Mouse (Mus musculus): ENCODE measurements around the gene Cdk11b. TPM values are rescaled to one million over a fixed set of nuclear protein-coding genes. Genes with fewer than 3 reads are reported as not detected.
"Not testable (repeated sequence)": the region's sequence is repeated elsewhere in the genome, so short reads cannot be mapped to it uniquely, and the experiment has no call there.

Gene Cdk11b
- polyA plus RNA-seq, 1 experiment from 2014 or later, result 84.0 TPM

DNA sequence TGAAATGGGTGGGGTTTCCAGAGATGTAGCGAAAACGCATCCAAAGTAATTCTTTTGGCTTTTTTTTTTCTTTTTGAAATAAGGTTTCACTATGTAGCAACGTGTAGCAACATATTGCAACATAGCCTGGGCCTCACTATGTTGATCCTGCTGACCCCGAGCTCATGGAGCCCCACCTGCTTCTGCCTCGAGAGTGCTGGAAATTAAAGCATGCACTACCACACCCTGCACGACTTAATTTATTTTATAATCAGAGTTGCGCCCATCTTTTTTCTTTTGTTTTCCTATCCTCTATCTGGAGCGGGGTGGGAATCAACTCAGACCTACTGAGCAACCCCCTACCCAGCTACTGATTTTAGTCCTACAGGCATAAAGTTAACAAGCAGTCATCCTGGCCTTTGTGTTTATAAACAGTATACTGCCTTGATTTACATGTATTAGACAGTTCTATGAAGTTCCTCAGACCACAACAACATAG is 45.0 kb downstream of the Cdk11b start:
- ATAC-seq (replicated peaks; ENCODE audit: low FRiP score), result peak; percentile 55
- H3K4me1 ChIP-seq (replicated peaks; ENCODE audit: control insufficient read depth, insufficient read depth, low read length), result no peaks in the 10 kb centered on the region; the same call in 1 of the 2 replicates
- no peak for DNase-seq (ENCODE audit: low spot score)
- H3K4me3 ChIP-seq (ENCODE audit: low read depth, low read length), result peak overlapping the region; percentile 79
- 0 out of 2 replicates have a peak overlapping the region, but pooled peaks have one; percentile 35 for H3K9ac ChIP-seq (ENCODE audit: low read length)
- under 1% methylated on average over 8 of the region's 8 CpGs for WGBS
- H3K4me2 ChIP-seq (ENCODE audit: low read depth, low read length, severe bottlenecking), result peak overlapping the region; percentile 91
- no peak overlapping the region for H3K27ac ChIP-seq (ENCODE audit: low read depth, low read length)
- H3K27me3 ChIP-seq (ENCODE audit: control insufficient read depth, insufficient read depth, low read length), result no peaks in the 10 kb centered on the region
- H3K9me3 ChIP-seq (ENCODE audit: control insufficient read depth, low read length), result no peaks in the 10 kb centered on the region
- H3K36me3 ChIP-seq (ENCODE audit: control insufficient read depth, insufficient read depth, low read length), result no peaks in the 10 kb centered on the region

GRCm38 (mm10) chr4:155670236-155670635 is 45.6 kb downstream of the Cdk11b start:
- not testable (repeated sequence) for H3K9me3 ChIP-seq (ENCODE audit: control insufficient read depth, low read length); H3K4me1 ChIP-seq (replicated peaks; ENCODE audit: control insufficient read depth, insufficient read depth, low read length); H3K9ac ChIP-seq (ENCODE audit: low read length); H3K27ac ChIP-seq (ENCODE audit: low read depth, low read length); H3K27me3 ChIP-seq (ENCODE audit: control insufficient read depth, insufficient read depth, low read length); ATAC-seq (replicated peaks; ENCODE audit: low FRiP score); H3K4me3 ChIP-seq (ENCODE audit: low read depth, low read length); H3K36me3 ChIP-seq (ENCODE audit: control insufficient read depth, insufficient read depth, low read length); DNase-seq (ENCODE audit: low spot score); H3K4me2 ChIP-seq (ENCODE audit: low read depth, low read length, severe bottlenecking)
- WGBS, result 59% methylated on average over 4 of the region's 4 CpGs

GRCm38 (mm10) chr4:155672082-155672481 is 47.4 kb downstream of the Cdk11b start:
- no peak for DNase-seq (ENCODE audit: low spot score)
- Histone ChIP-seq H3K9ac (ENCODE audit: low read length) (no peak overlapping the region), H3K4me3 (ENCODE audit: low read depth, low read length) (no peak overlapping the region), H3K27ac (ENCODE audit: low read depth, low read length) (no peak overlapping the region), H3K9me3 (ENCODE audit: control insufficient read depth, low read length) (no peaks in the 10 kb centered on the region), H3K27me3 (ENCODE audit: control insufficient read depth, insufficient read depth, low read length) (no peaks in the 10 kb centered on the region), H3K36me3 (ENCODE audit: control insufficient read depth, insufficient read depth, low read length) (no peaks in the 10 kb centered on the region), H3K4me2 (ENCODE audit: low read depth, low read length, severe bottlenecking) (no peak overlapping the region), H3K4me1 (replicated peaks; ENCODE audit: control insufficient read depth, insufficient read depth, low read length) (no peaks in the 10 kb centered on the region; the same call in 1 of the 2 replicates)
- no peak for ATAC-seq (replicated peaks; ENCODE audit: low FRiP score)
- 66% methylated on average over 2 of the region's 2 CpGs for WGBS

DNA sequence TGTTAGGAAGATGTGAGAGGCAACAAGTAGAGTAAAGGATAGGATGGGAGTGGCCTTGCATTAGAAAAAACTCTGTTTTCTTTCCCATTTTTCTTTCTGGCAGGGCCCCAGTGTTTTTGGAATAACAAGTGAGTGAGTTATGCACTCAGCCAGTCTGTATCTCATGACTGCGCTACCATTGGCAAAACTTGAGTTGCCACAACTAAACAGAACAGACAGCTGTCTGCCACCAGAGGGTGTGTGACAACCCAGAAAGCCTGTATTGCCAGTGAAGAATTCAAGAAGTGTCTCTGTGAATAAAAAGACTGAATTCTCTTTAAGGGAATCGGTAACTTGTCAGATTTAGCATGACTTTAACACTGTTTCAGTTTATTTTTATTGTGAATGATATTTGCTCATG is 51.3 kb downstream of the Cdk11b start:
- H3K27ac ChIP-seq (ENCODE audit: low read depth, low read length), result no peak overlapping the region
- no peak overlapping the region for H3K9ac ChIP-seq (ENCODE audit: low read length)
- no peaks in the 10 kb centered on the region for H3K36me3 ChIP-seq (ENCODE audit: control insufficient read depth, insufficient read depth, low read length)
- no peaks in the 10 kb centered on the region for H3K27me3 ChIP-seq (ENCODE audit: control insufficient read depth, insufficient read depth, low read length)
- 85% methylated on average over 2 of the region's 2 CpGs for WGBS
- no peak overlapping the region for H3K4me2 ChIP-seq (ENCODE audit: low read depth, low read length, severe bottlenecking)
- ATAC-seq (replicated peaks; ENCODE audit: low FRiP score) (no peak), DNase-seq (ENCODE audit: low spot score) (no peak)
- no peaks in the 10 kb centered on the region for H3K9me3 ChIP-seq (ENCODE audit: control insufficient read depth, low read length)
- no peak overlapping the region for H3K4me3 ChIP-seq (ENCODE audit: low read depth, low read length)
- no peaks in the 10 kb centered on the region for H3K4me1 ChIP-seq (replicated peaks; ENCODE audit: control insufficient read depth, insufficient read depth, low read length)

DNA sequence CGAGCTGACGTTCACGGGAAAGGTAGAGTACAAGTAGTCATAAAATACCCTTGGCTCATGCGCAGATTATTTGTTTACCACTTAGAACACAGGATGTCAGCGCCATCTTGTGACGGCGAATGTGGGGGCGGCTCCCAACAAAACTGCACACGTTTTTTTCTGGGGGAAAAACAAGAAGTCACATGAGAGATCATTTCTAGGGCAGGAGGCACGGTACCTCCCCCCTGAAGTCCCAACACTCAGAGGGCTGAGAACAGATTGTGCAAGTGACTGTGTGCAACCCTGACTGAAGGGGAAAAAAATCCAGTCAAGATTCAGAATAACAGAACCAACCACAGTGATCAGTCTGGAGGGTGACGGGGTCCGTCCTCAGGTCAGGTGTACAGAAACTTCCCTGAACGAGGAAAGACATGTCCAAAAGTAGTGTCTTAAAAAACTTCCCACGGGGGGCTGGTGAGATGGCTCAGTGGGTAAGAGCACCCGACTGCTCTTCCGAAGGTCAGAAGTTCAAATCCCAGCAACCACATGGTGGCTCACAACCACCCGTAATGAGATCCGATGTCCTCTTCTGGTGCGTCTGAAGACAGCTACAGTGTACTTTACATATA is 59.1 kb downstream of the Cdk11b start:
- not testable (repeated sequence) for H3K4me2 ChIP-seq (ENCODE audit: low read depth, low read length, severe bottlenecking); ATAC-seq (replicated peaks; ENCODE audit: low FRiP score); H3K4me3 ChIP-seq (ENCODE audit: low read depth, low read length); DNase-seq (ENCODE audit: low spot score); H3K4me1 ChIP-seq (replicated peaks; ENCODE audit: control insufficient read depth, insufficient read depth, low read length); H3K9ac ChIP-seq (ENCODE audit: low read length); H3K9me3 ChIP-seq (ENCODE audit: control insufficient read depth, low read length); H3K27me3 ChIP-seq (ENCODE audit: control insufficient read depth, insufficient read depth, low read length); H3K36me3 ChIP-seq (ENCODE audit: control insufficient read depth, insufficient read depth, low read length); H3K27ac ChIP-seq (ENCODE audit: low read depth, low read length)
- WGBS, result 92% methylated on average over 16 of the region's 19 CpGs

- H3K27me3 ChIP-seq (ENCODE audit: control insufficient read depth, insufficient read depth, low read length); H3K4me1 ChIP-seq (replicated peaks; ENCODE audit: control insufficient read depth, insufficient read depth, low read length); ATAC-seq (replicated peaks; ENCODE audit: low FRiP score); H3K36me3 ChIP-seq (ENCODE audit: control insufficient read depth, insufficient read depth, low read length); H3K4me3 ChIP-seq (ENCODE audit: low read depth, low read length); H3K9me3 ChIP-seq (ENCODE audit: control insufficient read depth, low read length); H3K4me2 ChIP-seq (ENCODE audit: low read depth, low read length, severe bottlenecking); H3K27ac ChIP-seq (ENCODE audit: low read depth, low read length); DNase-seq (ENCODE audit: low spot score); H3K9ac ChIP-seq (ENCODE audit: low read length): not testable (repeated sequence)
- 83% methylated on average over 4 of the region's 4 CpGs for WGBS
Observed at GRCm38 (mm10) chr4:155687764-155688163, 63.1 kb downstream of the Cdk11b start.

DNA sequence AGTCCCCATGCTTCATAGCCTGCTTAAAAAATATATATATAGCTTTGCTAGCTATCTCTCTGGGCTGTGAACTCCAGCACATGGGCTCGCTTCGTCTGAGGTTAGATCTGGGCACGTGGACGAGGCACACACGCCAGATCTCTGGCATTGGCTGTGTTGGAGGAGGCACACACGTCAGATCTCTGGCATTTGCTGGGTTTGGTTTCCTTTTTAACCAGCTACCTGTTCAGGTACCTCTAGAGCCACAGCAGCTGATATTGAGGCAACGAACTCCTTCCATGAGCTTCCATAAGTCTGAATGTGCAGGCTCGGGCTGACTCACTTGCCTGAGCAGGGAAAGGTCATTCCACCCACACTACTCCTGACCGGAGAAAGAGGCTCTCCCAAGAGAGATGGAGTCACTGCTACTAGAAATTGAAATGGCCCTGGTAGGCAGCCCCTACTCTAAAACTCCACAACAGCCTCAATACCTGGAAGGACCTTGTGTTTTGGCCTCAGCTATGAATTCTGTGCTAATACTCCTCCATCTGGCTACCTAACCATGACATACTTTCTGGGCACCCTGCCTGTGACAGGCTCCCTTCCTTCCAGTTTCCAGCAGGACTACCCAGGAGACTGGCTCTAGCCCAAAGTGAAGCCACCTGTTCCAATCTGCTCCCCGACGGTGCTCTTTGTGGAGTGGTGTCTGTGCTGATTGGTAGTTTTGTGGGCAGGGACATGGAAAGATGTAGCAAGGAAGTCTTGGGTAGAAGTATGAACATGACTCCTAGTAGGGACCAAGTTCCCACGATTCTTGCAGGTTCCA is 66.1 kb downstream of the Cdk11b start:
- Histone ChIP-seq H3K27me3 (ENCODE audit: control insufficient read depth, insufficient read depth, low read length) (peaks cover 6% of the 10 kb centered on the region; the same call in 1 of the 2 replicates), H3K4me2 (ENCODE audit: low read depth, low read length, severe bottlenecking) (no peak overlapping the region)
- 86% methylated on average over 12 of the region's 12 CpGs for WGBS

DNA sequence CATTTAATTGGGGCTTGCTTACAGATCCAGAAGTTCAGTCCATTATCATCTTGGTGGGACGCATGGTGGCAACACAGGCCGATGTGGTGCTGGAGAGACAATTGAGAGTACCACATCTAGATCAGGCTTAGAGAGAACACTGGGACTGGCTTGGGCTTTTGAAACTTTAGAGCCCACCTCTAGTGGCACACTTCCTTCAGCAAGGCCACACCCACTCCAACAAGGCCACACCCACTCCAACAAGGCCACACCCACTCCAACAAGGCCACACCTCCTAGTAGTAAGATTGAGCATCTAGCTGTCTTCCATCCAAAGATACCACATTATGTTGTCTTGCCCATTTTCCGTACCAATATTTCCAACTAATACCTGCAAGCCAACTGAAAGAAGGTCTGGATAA is 67.8 kb downstream of the Cdk11b start:
- Histone ChIP-seq H3K9me3 (ENCODE audit: control insufficient read depth, low read length) (no peaks in the 10 kb centered on the region), H3K4me3 (ENCODE audit: low read depth, low read length) (no peak overlapping the region), H3K9ac (ENCODE audit: low read length) (no peak overlapping the region), H3K4me2 (ENCODE audit: low read depth, low read length, severe bottlenecking) (no peak overlapping the region), H3K4me1 (replicated peaks; ENCODE audit: control insufficient read depth, insufficient read depth, low read length) (0 out of 2 replicates have a peak, but pooled peaks cover 4% of the 10 kb centered on the region), H3K27me3 (ENCODE audit: control insufficient read depth, insufficient read depth, low read length) (peaks cover 7% of the 10 kb centered on the region; the same call in 1 of the 2 replicates), H3K27ac (ENCODE audit: low read depth, low read length) (no peak overlapping the region), H3K36me3 (ENCODE audit: control insufficient read depth, insufficient read depth, low read length) (no peaks in the 10 kb centered on the region)
- WGBS, result 94% methylated on average over 3 of the region's 3 CpGs
- ATAC-seq (replicated peaks; ENCODE audit: low FRiP score) (no peak), DNase-seq (ENCODE audit: low spot score) (no peak)

More for the DNA sequence above, 66.1 kb downstream of the Cdk11b start:
- H3K9ac ChIP-seq (ENCODE audit: low read length), result no peak overlapping the region
- H3K36me3 ChIP-seq (ENCODE audit: control insufficient read depth, insufficient read depth, low read length), result no peaks in the 10 kb centered on the region
- 0 out of 2 replicates have a peak, but pooled peaks cover 2% of the 10 kb centered on the region for H3K4me1 ChIP-seq (replicated peaks; ENCODE audit: control insufficient read depth, insufficient read depth, low read length)
- no peaks in the 10 kb centered on the region for H3K9me3 ChIP-seq (ENCODE audit: control insufficient read depth, low read length)
- DNase-seq (ENCODE audit: low spot score) (no peak), ATAC-seq (replicated peaks; ENCODE audit: low FRiP score) (no peak)
- no peak overlapping the region for H3K27ac ChIP-seq (ENCODE audit: low read depth, low read length)
- no peak overlapping the region for H3K4me3 ChIP-seq (ENCODE audit: low read depth, low read length)
